Mouse (Mus musculus): ENCODE data around the gene Tmem232. TPM values are rescaled to one million over a fixed set of nuclear protein-coding genes. Genes with fewer than 3 reads are reported as not detected.

Gene Tmem232
- 0.14 TPM in 1 of 2 replicates, not detected in the other for polyA plus RNA-seq (2016; fragmentation: Nextera tagmentation; extraction: Ambion mirVana)

DNA sequence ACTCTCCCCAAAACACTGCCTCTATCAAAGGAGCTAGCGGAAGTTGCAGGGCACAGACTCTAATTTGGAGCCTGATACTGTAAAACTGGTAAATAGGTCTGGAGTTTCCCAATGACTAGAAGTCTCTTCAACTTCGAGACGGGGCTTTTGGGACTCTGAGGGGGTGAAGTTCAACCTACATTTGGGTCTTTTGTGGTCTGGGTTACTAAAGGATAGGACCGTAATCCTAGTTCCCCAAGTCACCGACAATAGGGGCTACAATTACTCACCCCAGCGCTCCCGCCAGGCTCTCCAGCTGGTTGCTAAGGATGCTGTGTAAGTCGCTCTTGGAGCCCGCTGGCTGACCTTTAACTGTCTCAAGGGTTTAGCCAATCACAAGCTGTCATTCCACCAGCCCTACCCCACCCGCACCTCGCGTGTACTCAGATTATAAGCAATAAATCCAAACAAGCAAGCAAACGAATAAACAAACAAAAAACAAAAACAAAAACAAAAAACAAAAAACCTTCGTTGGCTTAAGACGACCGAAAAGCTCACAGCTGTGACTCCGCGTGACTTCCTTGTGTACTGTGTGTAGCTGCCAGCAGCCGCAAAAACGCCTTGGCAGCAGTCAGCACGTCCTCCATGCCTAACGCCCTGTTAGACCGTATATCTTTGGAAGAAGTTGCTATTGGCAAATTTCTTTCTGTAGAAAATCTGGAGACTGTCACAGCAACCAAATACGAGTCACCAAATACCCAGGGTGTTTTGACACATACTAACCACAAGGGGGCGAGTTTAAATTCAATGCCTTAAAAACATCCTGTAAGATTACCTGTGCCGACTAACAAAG lies at the start of gene Tmem232:
Gene Tmem232, minus strand, starts transcription at position 342 of the 832 bp plus-strand sequence.
- Histone ChIP-seq H3K27me3 (ENCODE audit: insufficient read depth, poor library complexity, severe bottlenecking) (no peaks in the 10 kb centered on the region), H3K4me3 (peak within 1 kb of the TSS; percentile 49), H3K27ac (no peak within 1 kb of the TSS), H3K9me3 (no peaks in the 10 kb centered on the region), H3K4me1 (replicated peaks) (no peaks in the 10 kb centered on the region; the same call in 1 of the 2 replicates), H3K36me3 (no peaks in the 10 kb centered on the region)
- peak; percentile 51 for DNase-seq (ENCODE audit: low spot score)
- 15% methylated on average over 26 of the region's 26 CpGs for WGBS

DNA sequence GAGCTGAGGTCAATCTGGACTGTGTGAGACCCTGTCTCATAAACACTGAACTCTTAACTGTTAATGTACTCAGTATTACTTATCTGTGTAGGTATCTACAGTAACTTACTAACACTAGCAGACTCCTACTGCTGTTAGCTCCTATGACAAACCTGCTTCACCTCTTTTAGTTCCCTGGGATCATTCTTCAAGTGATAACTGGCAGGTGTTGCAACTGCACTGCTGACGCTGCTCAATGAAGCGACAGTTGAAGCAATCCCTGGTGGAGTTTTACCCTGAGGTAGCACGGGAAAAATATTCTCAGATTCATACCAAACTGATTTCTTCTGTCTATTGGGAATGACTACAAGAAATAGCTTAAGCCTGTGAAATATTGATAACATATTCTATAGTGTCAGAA lies 46.3 kb upstream of the Tmem232 start:
- no peaks in the 10 kb centered on the region for H3K9me3 ChIP-seq
- no peak overlapping the region for H3K4me3 ChIP-seq
- DNase-seq (ENCODE audit: low spot score): no peak
- H3K27ac ChIP-seq: no peak overlapping the region
- H3K27me3 ChIP-seq (ENCODE audit: insufficient read depth, poor library complexity, severe bottlenecking): no peaks in the 10 kb centered on the region
- H3K4me1 ChIP-seq (replicated peaks): no peaks in the 10 kb centered on the region
- WGBS: 96% methylated on average over 3 of the region's 3 CpGs
- peaks cover 61% of the 10 kb centered on the region for H3K36me3 ChIP-seq

GRCm38 (mm10) chr17:65581440-65581839 lies 40.9 kb upstream of the Tmem232 start:
- WGBS: 95% methylated on average over 5 of the region's 5 CpGs
- no peaks in the 10 kb centered on the region for H3K4me1 ChIP-seq (replicated peaks)

GRCm38 (mm10) chr17:65579766-65580165 lies 39.2 kb upstream of the Tmem232 start:
- Histone ChIP-seq H3K4me1 (replicated peaks) (no peaks in the 10 kb centered on the region), H3K9me3 (no peaks in the 10 kb centered on the region), H3K27ac (no peak overlapping the region), H3K4me3 (no peak overlapping the region), H3K27me3 (ENCODE audit: insufficient read depth, poor library complexity, severe bottlenecking) (no peaks in the 10 kb centered on the region), H3K36me3 (peaks cover 56% of the 10 kb centered on the region)
- DNase-seq (ENCODE audit: low spot score): no peak
- 95% methylated on average over 7 of the region's 7 CpGs for WGBS

More at GRCm38 (mm10) chr17:65581440-65581839, 40.9 kb upstream of the Tmem232 start:
- Histone ChIP-seq H3K4me3 (no peak overlapping the region), H3K9me3 (no peaks in the 10 kb centered on the region), H3K27me3 (ENCODE audit: insufficient read depth, poor library complexity, severe bottlenecking) (no peaks in the 10 kb centered on the region), H3K36me3 (peaks cover 56% of the 10 kb centered on the region), H3K27ac (no peak overlapping the region)
- DNase-seq (ENCODE audit: low spot score): no peak

DNA sequence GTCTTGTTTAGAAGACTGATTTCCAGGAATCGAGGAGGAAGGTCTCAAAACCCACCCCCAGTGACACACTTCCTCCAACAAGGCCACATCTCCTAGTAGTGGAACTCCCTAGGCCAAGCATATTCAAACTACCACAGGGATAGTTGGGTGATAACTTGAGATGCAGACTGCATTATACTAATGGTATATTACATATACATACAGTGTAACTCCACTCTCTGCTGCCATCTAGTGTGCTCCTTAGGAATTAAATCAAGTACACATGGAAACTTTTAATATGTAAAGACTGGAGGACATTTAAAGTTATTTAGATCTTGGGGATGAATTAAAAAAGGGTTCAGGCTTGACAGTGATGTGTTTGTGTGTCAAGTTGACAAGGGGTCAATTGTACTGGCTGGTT lies 34.8 kb upstream of the Tmem232 start:
- 92% methylated on average over 1 of the region's 1 CpGs for WGBS

DNA sequence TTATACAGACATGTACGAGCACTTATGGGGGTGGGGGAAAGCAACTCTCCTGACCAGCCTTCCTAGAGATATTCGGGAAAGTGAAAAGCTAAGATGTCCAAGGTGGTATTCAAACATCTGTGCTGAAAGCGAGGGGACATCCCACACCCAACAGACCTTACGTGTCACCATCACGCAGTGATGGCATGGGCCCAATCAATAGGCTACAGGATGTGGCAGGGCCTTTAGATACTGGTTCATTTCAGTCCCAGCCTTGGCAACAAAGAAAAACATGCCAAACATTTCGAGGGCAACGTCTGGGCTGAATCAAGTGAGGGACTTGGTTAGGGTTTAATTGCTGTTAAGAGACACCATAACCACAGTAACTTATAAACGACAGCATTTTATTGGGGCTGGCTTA lies 34.3 kb upstream of the Tmem232 start:
- Histone ChIP-seq H3K9me3 (no peaks in the 10 kb centered on the region), H3K4me3 (no peak overlapping the region), H3K4me1 (replicated peaks) (no peaks in the 10 kb centered on the region), H3K27ac (no peak overlapping the region), H3K36me3 (peaks cover 19% of the 10 kb centered on the region), H3K27me3 (ENCODE audit: insufficient read depth, poor library complexity, severe bottlenecking) (no peaks in the 10 kb centered on the region)
- DNase-seq (ENCODE audit: low spot score): no peak
- 87% methylated on average over 8 of the region's 8 CpGs for WGBS

More for the DNA sequence above, 34.8 kb upstream of the Tmem232 start:
- Histone ChIP-seq H3K4me3 (no peak overlapping the region), H3K4me1 (replicated peaks) (no peaks in the 10 kb centered on the region), H3K36me3 (peaks cover 24% of the 10 kb centered on the region), H3K9me3 (no peaks in the 10 kb centered on the region), H3K27ac (no peak overlapping the region), H3K27me3 (ENCODE audit: insufficient read depth, poor library complexity, severe bottlenecking) (no peaks in the 10 kb centered on the region)
- no peak for DNase-seq (ENCODE audit: low spot score)

DNA sequence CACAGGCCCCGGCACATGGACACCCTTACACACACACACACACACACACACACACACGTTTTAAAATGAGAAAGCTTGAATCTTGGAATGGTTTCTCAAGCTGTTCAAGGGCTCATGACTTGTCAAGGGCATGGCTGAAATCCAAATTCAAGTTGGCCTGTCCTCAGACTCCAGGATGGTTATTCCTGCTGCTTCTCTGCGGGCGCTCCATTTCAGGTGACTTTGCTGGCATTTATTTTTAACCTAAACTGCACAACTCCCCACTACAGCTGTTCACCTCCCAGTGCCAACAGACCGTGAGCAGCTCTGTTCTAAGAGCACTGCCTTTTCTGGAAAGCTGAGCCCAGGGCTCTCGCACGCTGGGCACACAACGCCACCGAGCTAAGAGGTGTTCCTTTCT lies 31.3 kb upstream of the Tmem232 start:
- WGBS: 90% methylated on average over 9 of the region's 9 CpGs
- Histone ChIP-seq H3K4me3 (no peak overlapping the region), H3K27ac (no peak overlapping the region), H3K36me3 (no peaks in the 10 kb centered on the region), H3K27me3 (ENCODE audit: insufficient read depth, poor library complexity, severe bottlenecking) (no peaks in the 10 kb centered on the region), H3K9me3 (no peaks in the 10 kb centered on the region), H3K4me1 (replicated peaks) (no peaks in the 10 kb centered on the region)
- DNase-seq (ENCODE audit: low spot score): no peak

DNA sequence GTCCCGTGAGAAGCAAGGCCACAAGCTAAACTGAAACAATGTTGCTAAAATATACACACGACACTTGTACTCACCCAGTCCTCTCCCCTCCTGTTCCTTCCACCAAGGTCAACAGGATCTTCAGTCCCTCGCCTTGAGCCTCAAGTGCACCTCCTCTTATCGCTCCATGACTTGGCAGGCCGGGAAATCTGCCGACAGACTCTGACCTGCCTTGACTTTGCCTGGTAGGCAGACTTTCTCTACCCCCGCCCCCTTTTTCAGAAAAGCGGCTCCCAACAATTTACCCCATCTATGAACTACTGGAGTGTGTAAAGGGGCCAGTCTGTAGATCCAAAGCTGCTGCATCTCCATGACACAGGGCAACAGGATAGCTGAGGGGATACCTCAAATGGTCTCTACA lies 30.9 kb upstream of the Tmem232 start:
- H3K4me3 ChIP-seq: no peak overlapping the region
- 90% methylated on average over 8 of the region's 8 CpGs for WGBS
- no peak for DNase-seq (ENCODE audit: low spot score)
- H3K4me1 ChIP-seq (replicated peaks): no peaks in the 10 kb centered on the region
- H3K9me3 ChIP-seq: no peaks in the 10 kb centered on the region
- H3K27me3 ChIP-seq (ENCODE audit: insufficient read depth, poor library complexity, severe bottlenecking): no peaks in the 10 kb centered on the region
- H3K27ac ChIP-seq: no peak overlapping the region
- no peaks in the 10 kb centered on the region for H3K36me3 ChIP-seq

DNA sequence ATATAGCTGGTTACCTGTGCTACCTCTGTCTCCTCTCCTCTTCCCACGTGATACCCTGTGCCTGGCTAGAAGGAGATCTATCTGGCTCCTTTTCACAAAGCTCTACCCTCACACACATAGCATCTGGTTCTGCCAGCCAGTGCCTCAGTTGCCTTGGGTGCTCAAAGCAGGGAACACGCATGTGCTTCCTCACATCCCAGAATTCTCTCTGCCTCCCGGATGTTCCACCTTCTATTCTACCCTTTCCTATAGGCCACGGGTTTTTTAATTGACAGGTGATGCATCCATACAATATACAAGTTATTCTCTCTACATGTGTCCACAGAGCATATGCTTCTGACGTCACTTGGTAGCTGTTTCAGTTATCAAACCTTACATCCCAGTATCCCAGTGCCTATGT lies 23.6 kb upstream of the Tmem232 start:
- no peak overlapping the region for H3K4me3 ChIP-seq
- peaks cover 2% of the 10 kb centered on the region; the same call in 1 of the 2 replicates for H3K4me1 ChIP-seq (replicated peaks)
- DNase-seq (ENCODE audit: low spot score): no peak
- no peaks in the 10 kb centered on the region for H3K36me3 ChIP-seq
- H3K27ac ChIP-seq: no peak overlapping the region
- WGBS: 74% methylated on average over 5 of the region's 5 CpGs
- no peaks in the 10 kb centered on the region for H3K9me3 ChIP-seq
- H3K27me3 ChIP-seq (ENCODE audit: insufficient read depth, poor library complexity, severe bottlenecking): no peaks in the 10 kb centered on the region

GRCm38 (mm10) chr17:65563345-65563744 lies 22.8 kb upstream of the Tmem232 start:
- H3K36me3 ChIP-seq: no peaks in the 10 kb centered on the region
- 67% methylated on average over 6 of the region's 6 CpGs for WGBS
- no peak overlapping the region for H3K4me3 ChIP-seq
- no peaks in the 10 kb centered on the region for H3K9me3 ChIP-seq
- H3K27ac ChIP-seq: no peak overlapping the region
- peaks cover 8% of the 10 kb centered on the region; the same call in 1 of the 2 replicates for H3K4me1 ChIP-seq (replicated peaks)
- H3K27me3 ChIP-seq (ENCODE audit: insufficient read depth, poor library complexity, severe bottlenecking): no peaks in the 10 kb centered on the region
- no peak for DNase-seq (ENCODE audit: low spot score)

GRCm38 (mm10) chr17:65562761-65563160 lies 22.2 kb upstream of the Tmem232 start:
- WGBS: 8% methylated on average over 5 of the region's 5 CpGs
- peak; percentile 42 for DNase-seq (ENCODE audit: low spot score)
- no peaks in the 10 kb centered on the region for H3K27me3 ChIP-seq (ENCODE audit: insufficient read depth, poor library complexity, severe bottlenecking)
- H3K4me1 ChIP-seq (replicated peaks): peaks cover 8% of the 10 kb centered on the region; the same call in 1 of the 2 replicates
- H3K4me3 ChIP-seq: no peak overlapping the region
- no peak overlapping the region for H3K27ac ChIP-seq
- H3K9me3 ChIP-seq: no peaks in the 10 kb centered on the region
- H3K36me3 ChIP-seq: no peaks in the 10 kb centered on the region

DNA sequence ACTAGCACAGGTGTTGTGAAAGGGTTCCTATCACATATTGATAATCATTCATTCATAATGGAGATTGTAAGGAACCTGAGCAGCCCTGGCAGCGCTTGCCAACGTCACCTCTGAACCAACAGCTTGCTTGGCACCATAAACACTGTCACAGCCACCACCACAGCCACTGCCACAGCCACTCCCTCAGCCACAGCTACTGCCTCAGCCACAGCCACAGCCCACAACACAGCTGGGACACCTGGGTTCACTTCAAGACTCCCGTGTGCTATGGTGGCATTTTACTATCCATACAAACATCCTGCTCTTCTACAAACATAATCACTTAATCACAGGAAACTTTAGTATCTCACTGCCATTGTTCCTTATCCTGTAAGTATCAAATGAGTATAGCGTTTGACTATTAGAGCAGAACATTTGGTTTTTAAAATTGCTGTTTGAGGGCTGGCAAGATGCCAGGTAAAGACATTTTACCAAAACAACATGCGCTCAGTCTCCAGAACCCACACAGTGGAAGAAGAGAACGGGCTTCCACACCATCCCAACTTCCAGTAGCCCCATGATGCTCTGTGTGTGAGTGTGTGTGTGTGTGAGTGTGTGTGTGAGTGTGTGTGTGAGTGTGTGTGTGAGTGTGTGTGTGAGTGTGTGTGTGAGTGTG lies 20.9 kb upstream of the Tmem232 start:
- Histone ChIP-seq H3K27me3 (ENCODE audit: insufficient read depth, poor library complexity, severe bottlenecking) (no peaks in the 10 kb centered on the region), H3K36me3 (no peaks in the 10 kb centered on the region), H3K4me3 (no peak overlapping the region), H3K27ac (no peak overlapping the region), H3K4me1 (replicated peaks) (peaks cover 8% of the 10 kb centered on the region; the same call in 1 of the 2 replicates), H3K9me3 (no peaks in the 10 kb centered on the region)
- 91% methylated on average over 6 of the region's 6 CpGs for WGBS
- DNase-seq (ENCODE audit: low spot score): no peak

GRCm38 (mm10) chr17:65559273-65559672 lies 18.7 kb upstream of the Tmem232 start:
- no peaks in the 10 kb centered on the region for H3K9me3 ChIP-seq
- no peaks in the 10 kb centered on the region for H3K36me3 ChIP-seq
- 49% methylated on average over 5 of the region's 5 CpGs for WGBS
- no peak for DNase-seq (ENCODE audit: low spot score)
- no peak overlapping the region for H3K27ac ChIP-seq
- H3K27me3 ChIP-seq (ENCODE audit: insufficient read depth, poor library complexity, severe bottlenecking): no peaks in the 10 kb centered on the region
- H3K4me1 ChIP-seq (replicated peaks): peaks cover 8% of the 10 kb centered on the region; the same call in 1 of the 2 replicates
- H3K4me3 ChIP-seq: 0 out of 2 replicates have a peak overlapping the region, but pooled peaks have one; percentile 12
